Mouse (Mus musculus) limb, embryonic 13.5 days (tissue): ENCODE results near the gene Gtpbp1. TPM values are rescaled to one million over a fixed set of nuclear protein-coding genes. Genes with fewer than 3 reads are reported as not detected.

ENCODE experiments used
- ATAC-seq: fragments of 200-750 bp; cut with Nextera tagmentation; 2 replicates; pipeline ENCODE4 v1.8.0; 2017; ENCODE audit warnings: low read depth, moderate number of reproducible peaks, moderate TSS enrichment; ENCODE audit not compliant: low FRiP score
- H3K27ac ChIP-seq: fragments of 300-500 bp; sonication (generic); 2 replicates; pipeline ENCODE4 v1.5.1; 2015; ENCODE audit warnings: inconsistent platforms, mild to moderate bottlenecking, moderate library complexity
- H3K27me3 ChIP-seq: fragments of 300-500 bp; sonication (generic); 2 replicates; pipeline ENCODE4 v1.6.1; 2015; ENCODE audit warnings: mild to moderate bottlenecking, inconsistent platforms
- H3K36me3 ChIP-seq: fragments of 300-500 bp; sonication (generic); 2 replicates; pipeline ENCODE4 v1.6.1; 2015; ENCODE audit warnings: inconsistent platforms, mild to moderate bottlenecking, moderate library complexity
- H3K4me1 ChIP-seq: fragments of 300-500 bp; sonication (generic); 2 replicates; pipeline ENCODE4 v1.6.1; 2015; ENCODE audit warnings: inconsistent platforms
- H3K4me2 ChIP-seq: fragments of 300-500 bp; sonication (generic); replicated peaks from 2 replicates; pipeline ENCODE4 v1.6.1; 2015; ENCODE audit warnings: inconsistent platforms, mild to moderate bottlenecking, moderate library complexity
- H3K4me3 ChIP-seq: fragments of 300-500 bp; sonication (generic); 2 replicates; pipeline ENCODE4 v1.5.1; 2015; ENCODE audit warnings: moderate library complexity, mild to moderate bottlenecking, inconsistent platforms
- H3K9ac ChIP-seq: fragments of 300-500 bp; sonication (generic); 2 replicates; pipeline ENCODE4 v1.6.1; 2015; ENCODE audit warnings: mild to moderate bottlenecking, inconsistent platforms
- H3K9me3 ChIP-seq: fragments of 300-500 bp; sonication (generic); 2 replicates; pipeline ENCODE4 v1.6.1; 2016; ENCODE audit warnings: inconsistent platforms
- WGBS: fragments of 180-500 bp; shearing (Covaris S2); methylation state at CpG from one replicate; pipeline ENCODE4 v1.1.7; 2015; 5-methylcytosine and 5-hydroxymethylcytosine counted together
- polyA plus RNA-seq: library from polyadenylated mRNA; unstranded; fragments of >200 nt; fragmentation: Nextera tagmentation; extraction: Ambion mirVana; gene quantifications from 2 replicates; pipeline ENCODE4 v1.2.1, GENCODE M21; 2015

Gtpbp1 gene
- polyA plus RNA-seq, 1 experiment from 2014 or later: 40.8 TPM

DNA sequence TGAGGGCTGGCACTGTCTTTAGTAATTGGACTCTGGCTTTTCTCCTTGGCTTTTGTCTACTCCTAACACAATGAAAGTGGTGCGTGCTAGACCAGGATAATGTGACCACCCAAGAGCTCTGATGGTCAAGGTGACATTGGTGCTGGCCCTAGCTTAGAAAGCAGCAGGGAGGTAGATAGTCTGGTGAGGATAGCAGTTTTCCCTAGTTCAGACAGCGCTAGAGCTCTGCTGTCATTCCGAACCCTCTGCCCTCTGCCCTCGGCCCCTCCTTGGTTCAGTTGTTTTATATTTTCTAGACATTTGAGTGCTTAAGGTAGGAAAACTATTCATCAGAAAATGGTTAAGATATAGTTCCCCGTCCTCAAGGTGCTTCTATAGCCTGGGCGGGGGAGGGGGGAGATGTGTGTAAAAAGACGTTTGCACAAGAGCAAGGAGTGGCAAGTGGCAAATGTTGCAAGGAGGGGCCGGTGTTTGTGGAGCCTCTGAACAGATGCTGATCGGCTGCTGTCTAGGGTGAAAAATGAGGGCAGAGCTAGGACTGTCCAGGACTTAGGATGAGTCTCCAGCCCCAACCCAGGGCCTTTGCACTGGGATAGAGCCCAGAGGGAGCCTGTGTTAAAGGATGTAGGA lies 7.0 kb downstream of the Gtpbp1 start:
- 74% methylated on average over 9 of the region's 9 CpGs for WGBS
- Histone ChIP-seq H3K4me1 (peaks cover 12% of the 10 kb centered on the region), H3K27ac (no peak overlapping the region), H3K9ac (no peak overlapping the region), H3K9me3 (no peaks in the 10 kb centered on the region), H3K4me2 (no peak overlapping the region), H3K4me3 (no peak overlapping the region), H3K27me3 (no peaks in the 10 kb centered on the region), H3K36me3 (peaks cover 33% of the 10 kb centered on the region)
- no peak for ATAC-seq

DNA sequence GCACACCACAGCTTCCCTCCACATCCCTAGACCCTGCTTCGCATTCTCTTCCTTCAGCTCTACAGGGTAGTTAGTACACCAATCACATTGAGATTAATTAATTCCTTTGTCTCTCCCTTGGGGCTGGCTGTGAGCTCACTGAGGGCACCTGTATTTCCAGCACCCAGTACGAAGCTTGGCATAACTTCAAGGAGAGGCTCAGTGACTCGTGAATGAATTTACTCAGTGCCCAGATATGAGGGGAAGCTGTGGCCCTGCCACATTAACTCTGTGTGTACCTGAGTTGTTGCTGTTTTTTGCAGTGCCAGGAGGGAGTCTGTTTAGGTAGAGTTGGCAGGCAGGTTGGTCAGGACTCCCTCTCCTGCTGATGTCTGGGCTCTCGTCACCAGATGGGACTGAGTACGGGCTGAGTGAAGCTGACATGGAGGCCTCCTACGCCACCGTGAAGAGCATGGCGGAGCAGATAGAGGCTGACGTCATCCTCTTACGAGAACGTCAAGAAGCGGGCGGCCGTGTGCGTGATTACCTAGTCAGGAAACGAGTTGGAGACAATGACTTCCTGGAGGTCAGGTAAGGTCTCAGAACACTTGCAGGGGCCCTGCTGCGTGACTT lies 16.1 kb downstream of the Gtpbp1 start:
- H3K4me1 ChIP-seq: no peaks in the 10 kb centered on the region
- ATAC-seq: no peak

GRCm38 (mm10) chr15:79708229-79708822 lies 17.7 kb downstream of the Gtpbp1 start:
- Histone ChIP-seq H3K27ac (no peak overlapping the region), H3K9ac (no peak overlapping the region), H3K27me3 (no peaks in the 10 kb centered on the region), H3K36me3 (peaks cover 69% of the 10 kb centered on the region), H3K4me3 (no peak overlapping the region), H3K9me3 (no peaks in the 10 kb centered on the region), H3K4me2 (no peak overlapping the region), H3K4me1 (no peaks in the 10 kb centered on the region)
- WGBS: 94% methylated on average over 5 of the region's 5 CpGs
- no peak for ATAC-seq

More for the DNA sequence above, 16.1 kb downstream of the Gtpbp1 start:
- H3K9ac ChIP-seq: no peak overlapping the region
- no peak overlapping the region for H3K4me2 ChIP-seq
- WGBS: 90% methylated on average over 17 of the region's 17 CpGs
- no peak overlapping the region for H3K27ac ChIP-seq
- peaks cover 53% of the 10 kb centered on the region for H3K36me3 ChIP-seq
- H3K4me3 ChIP-seq: no peak overlapping the region
- no peaks in the 10 kb centered on the region for H3K9me3 ChIP-seq
- H3K27me3 ChIP-seq: no peaks in the 10 kb centered on the region

- no peak for ATAC-seq
- H3K4me3 ChIP-seq: no peak overlapping the region
- no peaks in the 10 kb centered on the region for H3K27me3 ChIP-seq
- H3K9me3 ChIP-seq: no peaks in the 10 kb centered on the region
- H3K9ac ChIP-seq: no peak overlapping the region
- H3K4me1 ChIP-seq: no peaks in the 10 kb centered on the region
- no peak overlapping the region for H3K4me2 ChIP-seq
- H3K27ac ChIP-seq: no peak overlapping the region
- peaks cover 99% of the 10 kb centered on the region for H3K36me3 ChIP-seq
- WGBS: 95% methylated on average over 7 of the region's 7 CpGs
Measured at GRCm38 (mm10) chr15:79715646-79716045, 25.0 kb downstream of the Gtpbp1 start.

DNA sequence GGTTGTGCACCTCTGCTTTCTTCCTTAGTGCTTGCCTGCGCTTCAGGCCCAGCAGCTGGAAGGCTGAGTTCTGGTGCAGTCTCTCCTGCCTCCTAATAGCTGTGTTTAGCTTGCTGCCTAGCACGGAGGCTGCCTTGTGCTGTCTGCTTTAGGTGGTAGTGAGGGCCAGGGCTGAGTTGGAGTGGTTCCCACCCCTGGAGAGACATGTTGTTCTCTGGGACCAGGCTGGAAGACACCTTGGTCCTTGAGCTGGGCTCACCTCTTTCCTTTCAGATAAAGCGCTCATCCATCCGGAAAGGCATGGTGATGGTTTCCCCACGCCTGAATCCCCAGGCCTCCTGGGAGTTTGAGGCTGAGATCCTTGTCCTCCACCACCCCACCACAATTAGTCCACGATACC lies 26.1 kb downstream of the Gtpbp1 start:
- WGBS: 93% methylated on average over 6 of the region's 6 CpGs
- no peaks in the 10 kb centered on the region for H3K27me3 ChIP-seq
- no peaks in the 10 kb centered on the region for H3K9me3 ChIP-seq
- H3K4me2 ChIP-seq: no peak overlapping the region
- ATAC-seq: no peak
- H3K27ac ChIP-seq: no peak overlapping the region
- H3K4me3 ChIP-seq: no peak overlapping the region
- 0 out of 2 replicates have a peak, but pooled peaks cover 3% of the 10 kb centered on the region for H3K4me1 ChIP-seq
- no peak overlapping the region for H3K9ac ChIP-seq
- peaks cover 98% of the 10 kb centered on the region for H3K36me3 ChIP-seq

DNA sequence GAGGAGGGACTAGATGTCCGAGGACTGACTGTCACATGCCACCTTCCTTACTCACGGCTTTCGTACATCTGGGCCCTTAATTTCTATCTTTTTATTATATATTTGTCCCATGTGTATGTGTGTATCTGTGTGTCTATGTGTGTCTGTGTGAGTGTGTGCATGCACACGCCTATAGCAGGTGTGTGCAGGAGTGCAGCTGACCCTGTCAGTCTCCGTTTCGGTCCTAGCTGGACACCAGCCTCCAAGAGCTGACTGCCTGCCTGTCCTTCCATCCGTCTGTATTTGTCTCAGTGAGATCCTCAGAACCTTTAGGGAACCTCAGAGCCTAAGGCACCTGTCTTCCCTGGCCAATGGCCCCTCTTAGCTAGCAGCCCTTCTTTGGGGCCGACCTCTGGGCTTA lies 29.6 kb downstream of the Gtpbp1 start:
- 90% methylated on average over 8 of the region's 8 CpGs for WGBS
- Histone ChIP-seq H3K4me2 (no peak overlapping the region), H3K36me3 (peaks cover 79% of the 10 kb centered on the region), H3K9ac (no peak overlapping the region), H3K4me3 (no peak overlapping the region), H3K27me3 (no peaks in the 10 kb centered on the region), H3K27ac (no peak overlapping the region), H3K4me1 (0 out of 2 replicates have a peak, but pooled peaks cover 3% of the 10 kb centered on the region), H3K9me3 (no peaks in the 10 kb centered on the region)
- no peak for ATAC-seq

- H3K4me2 ChIP-seq: no peak overlapping the region
- H3K4me1 ChIP-seq: 0 out of 2 replicates have a peak, but pooled peaks cover 3% of the 10 kb centered on the region
- no peak overlapping the region for H3K4me3 ChIP-seq
- H3K9ac ChIP-seq: no peak overlapping the region
- H3K9me3 ChIP-seq: no peaks in the 10 kb centered on the region
- 83% methylated on average over 4 of the region's 4 CpGs for WGBS
- peaks cover 79% of the 10 kb centered on the region for H3K36me3 ChIP-seq
- no peaks in the 10 kb centered on the region for H3K27me3 ChIP-seq
- no peak overlapping the region for H3K27ac ChIP-seq
- no peak for ATAC-seq
Measured at GRCm38 (mm10) chr15:79720796-79721195, 30.2 kb downstream of the Gtpbp1 start.

DNA sequence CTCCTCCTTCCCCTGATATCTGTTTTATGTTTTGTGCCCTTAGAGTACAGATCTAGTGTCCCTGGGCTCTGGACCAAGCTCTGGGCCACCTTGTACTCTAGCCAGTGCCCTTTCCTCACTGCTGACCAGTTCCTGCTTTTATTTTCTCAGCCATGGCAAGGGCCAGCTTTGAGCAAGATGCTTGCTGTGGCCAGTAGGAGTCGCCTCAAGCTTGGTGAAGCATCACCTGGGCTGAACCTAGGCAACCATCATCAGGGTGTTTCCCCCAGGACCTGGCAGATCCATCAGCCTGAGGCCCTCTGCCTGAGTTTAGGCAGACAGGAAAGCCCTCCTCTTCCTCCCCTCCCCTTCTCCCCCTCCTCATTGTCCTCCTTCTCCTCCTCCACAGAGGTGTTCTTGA lies 32.8 kb downstream of the Gtpbp1 start:
- no peak for ATAC-seq
- H3K27ac ChIP-seq: no peak overlapping the region
- no peak overlapping the region for H3K4me3 ChIP-seq
- no peaks in the 10 kb centered on the region for H3K9me3 ChIP-seq
- 0 out of 2 replicates have a peak overlapping the region, but pooled peaks have one; percentile 25 for H3K9ac ChIP-seq
- no peak overlapping the region for H3K4me2 ChIP-seq
- 0 out of 2 replicates have a peak, but pooled peaks cover 3% of the 10 kb centered on the region for H3K4me1 ChIP-seq
- 26% methylated on average over 1 of the region's 1 CpGs for whole genome bisulfite sequencing
- peaks cover 79% of the 10 kb centered on the region for H3K36me3 ChIP-seq
- no peaks in the 10 kb centered on the region for H3K27me3 ChIP-seq

GRCm38 (mm10) chr15:79725190-79725789 lies 34.6 kb downstream of the Gtpbp1 start:
- Histone ChIP-seq H3K4me3 (no peak overlapping the region), H3K9me3 (no peaks in the 10 kb centered on the region), H3K27me3 (no peaks in the 10 kb centered on the region), H3K27ac (no peak overlapping the region), H3K36me3 (peaks cover 78% of the 10 kb centered on the region), H3K9ac (no peak overlapping the region), H3K4me2 (no peak overlapping the region), H3K4me1 (0 out of 2 replicates have a peak, but pooled peaks cover 3% of the 10 kb centered on the region)
- no peak for ATAC-seq
- WGBS: 91% methylated on average over 11 of the region's 11 CpGs

GRCm38 (mm10) chr15:79727840-79728239 lies 37.2 kb downstream of the Gtpbp1 start:
- no peak for ATAC-seq
- peaks cover 82% of the 10 kb centered on the region for H3K36me3 ChIP-seq
- no peak overlapping the region; the same call in 1 of the 2 replicates for H3K9ac ChIP-seq
- no peaks in the 10 kb centered on the region for H3K27me3 ChIP-seq
- H3K9me3 ChIP-seq: no peaks in the 10 kb centered on the region
- no peak overlapping the region for H3K27ac ChIP-seq
- 94% methylated on average over 6 of the region's 6 CpGs for WGBS
- no peak overlapping the region for H3K4me3 ChIP-seq
- H3K4me1 ChIP-seq: no peaks in the 10 kb centered on the region
- no peak overlapping the region for H3K4me2 ChIP-seq

DNA sequence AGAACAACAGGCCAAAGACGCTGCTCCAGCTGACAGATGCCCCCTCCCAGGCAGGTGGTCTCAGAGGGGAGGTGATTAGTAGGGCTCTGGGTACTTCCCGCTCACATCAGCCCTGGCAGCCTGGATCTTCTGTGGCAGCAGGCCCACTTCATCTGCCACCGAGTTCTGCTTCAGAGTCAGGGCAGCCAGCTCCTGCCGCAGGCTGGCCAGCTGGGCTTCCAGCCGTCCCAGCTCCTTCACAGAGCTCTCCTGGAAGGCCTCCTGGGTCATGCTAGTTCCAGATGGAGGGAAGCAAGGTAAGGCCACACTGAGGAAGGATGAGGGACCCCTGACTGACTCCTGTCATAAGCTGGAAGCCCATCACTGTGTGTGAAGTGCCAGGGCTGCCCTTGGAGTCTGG lies 37.7 kb downstream of the Gtpbp1 start:
- Histone ChIP-seq H3K4me1 (no peaks in the 10 kb centered on the region), H3K27me3 (no peaks in the 10 kb centered on the region), H3K4me3 (no peak overlapping the region), H3K9ac (no peak overlapping the region), H3K36me3 (peaks cover 87% of the 10 kb centered on the region), H3K9me3 (no peaks in the 10 kb centered on the region), H3K27ac (no peak overlapping the region), H3K4me2 (no peak overlapping the region)
- no peak for ATAC-seq
- 81% methylated on average over 5 of the region's 5 CpGs for WGBS

DNA sequence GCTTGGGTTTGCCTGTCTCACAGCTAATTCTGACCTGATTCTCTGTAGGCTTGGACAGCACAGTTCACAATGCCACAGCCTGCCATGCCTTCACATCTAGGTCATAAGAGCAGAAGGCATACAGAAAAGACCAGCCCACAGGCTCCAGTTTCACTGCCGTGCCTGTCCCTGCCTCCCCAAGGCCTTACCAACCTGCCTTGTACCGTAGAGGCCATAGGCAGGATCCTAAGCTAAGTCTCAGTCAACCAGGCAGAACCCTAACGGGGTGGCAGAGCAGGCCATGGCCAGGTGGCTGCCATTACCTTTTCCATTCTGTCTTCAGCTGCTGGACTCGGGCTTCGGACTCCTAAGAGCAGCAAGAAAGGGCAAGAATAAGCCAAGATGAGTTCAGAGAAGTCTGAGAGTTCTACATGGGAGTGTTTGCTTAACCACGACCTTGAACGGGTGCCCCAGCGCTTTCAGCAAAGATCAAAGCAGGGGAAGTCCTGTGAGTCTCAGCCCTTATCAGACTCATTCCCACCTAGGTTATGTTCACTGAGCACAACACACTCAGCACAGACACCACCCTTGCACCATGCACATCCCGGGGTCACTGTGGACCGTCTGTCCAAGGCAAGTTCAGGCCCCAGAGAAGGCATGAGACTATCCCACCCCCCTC lies 38.2 kb downstream of the Gtpbp1 start:
- no peak overlapping the region for H3K4me3 ChIP-seq
- H3K4me2 ChIP-seq: no peak overlapping the region
- no peaks in the 10 kb centered on the region for H3K4me1 ChIP-seq
- 90% methylated on average over 10 of the region's 10 CpGs for WGBS
- no peak for ATAC-seq
- H3K27ac ChIP-seq: no peak overlapping the region
- peaks cover 91% of the 10 kb centered on the region for H3K36me3 ChIP-seq
- H3K9ac ChIP-seq: no peak overlapping the region
- no peaks in the 10 kb centered on the region for H3K27me3 ChIP-seq
- H3K9me3 ChIP-seq: no peaks in the 10 kb centered on the region
